Mouse (Mus musculus): Measurements from ENCODE around the gene Camta1. TPM values are rescaled to one million over a fixed set of nuclear protein-coding genes. Genes with fewer than 3 reads are reported as not detected.

Camta1 gene
- polyA plus RNA-seq (2012; rRNA removed): 23.6 and 27.1 TPM in 2 replicates

- WGBS: under 1% methylated on average over 85 of the region's 85 CpGs
- peak within 1 kb of the TSS; percentile 90 for H3K4me3 ChIP-seq (ENCODE audit: control insufficient read depth, insufficient read depth, low read length)
- H3K27ac ChIP-seq (ENCODE audit: control insufficient read depth, insufficient read depth, low read length): peak within 1 kb of the TSS; percentile 58
- TF ChIP-seq POLR2A (IDR thresholded peaks at IDR 0.05; ENCODE audit: control insufficient read depth, extremely low read depth, insufficient read depth, low read length, poor library complexity): peak; percentile 27
- TF ChIP-seq CTCF (IDR thresholded peaks at IDR 0.05; ENCODE audit: borderline replicate concordance, control insufficient read depth, extremely low read depth, insufficient read depth, low read length, poor library complexity): peak; percentile 40; the same call in 1 of the 2 replicates
- H3K36me3 ChIP-seq (ENCODE audit: control insufficient read depth, insufficient read depth, low read length): no peaks in the 10 kb centered on the region
- peaks cover 11% of the 10 kb centered on the region for H3K4me1 ChIP-seq (replicated peaks; ENCODE audit: control insufficient read depth, insufficient read depth, low read length)
- H3K27me3 ChIP-seq (ENCODE audit: control insufficient read depth, insufficient read depth, low read length): no peaks in the 10 kb centered on the region
- peak; percentile 100 for DNase-seq
These were observed at the start of gene Camta1 for GRCm38 (mm10) chr4:151861806-151862739. Gene Camta1, minus strand, starts transcription at chr4:151861876.

- 88% methylated on average over 8 of the region's 8 CpGs for WGBS
- H3K36me3 ChIP-seq (ENCODE audit: control insufficient read depth, insufficient read depth, low read length): no peaks in the 10 kb centered on the region
- H3K4me3 ChIP-seq (ENCODE audit: control insufficient read depth, insufficient read depth, low read length): no peak overlapping the region
- no peaks in the 10 kb centered on the region for H3K4me1 ChIP-seq (replicated peaks; ENCODE audit: control insufficient read depth, insufficient read depth, low read length)
- DNase-seq: no peak
- no peak for TF ChIP-seq CTCF (IDR thresholded peaks at IDR 0.05; ENCODE audit: borderline replicate concordance, control insufficient read depth, extremely low read depth, insufficient read depth, low read length, poor library complexity)
- no peak for TF ChIP-seq POLR2A (IDR thresholded peaks at IDR 0.05; ENCODE audit: control insufficient read depth, extremely low read depth, insufficient read depth, low read length, poor library complexity)
- no peaks in the 10 kb centered on the region for H3K27me3 ChIP-seq (ENCODE audit: control insufficient read depth, insufficient read depth, low read length)
- no peak overlapping the region for H3K27ac ChIP-seq (ENCODE audit: control insufficient read depth, insufficient read depth, low read length)
These were observed 47.1 kb upstream of the Camta1 start for GRCm38 (mm10) chr4:151908809-151909208.

GRCm38 (mm10) chr4:151907577-151908343 is 46.1 kb upstream of the Camta1 start:
- WGBS: 90% methylated on average over 26 of the region's 26 CpGs
- H3K4me1 ChIP-seq (replicated peaks; ENCODE audit: control insufficient read depth, insufficient read depth, low read length): no peaks in the 10 kb centered on the region
- H3K27me3 ChIP-seq (ENCODE audit: control insufficient read depth, insufficient read depth, low read length): no peaks in the 10 kb centered on the region
- TF ChIP-seq POLR2A (IDR thresholded peaks at IDR 0.05; ENCODE audit: control insufficient read depth, extremely low read depth, insufficient read depth, low read length, poor library complexity) (no peak), CTCF (IDR thresholded peaks at IDR 0.05; ENCODE audit: borderline replicate concordance, control insufficient read depth, extremely low read depth, insufficient read depth, low read length, poor library complexity) (no peak)
- H3K27ac ChIP-seq (ENCODE audit: control insufficient read depth, insufficient read depth, low read length): no peak overlapping the region
- H3K36me3 ChIP-seq (ENCODE audit: control insufficient read depth, insufficient read depth, low read length): no peaks in the 10 kb centered on the region
- DNase-seq: no peak
- H3K4me3 ChIP-seq (ENCODE audit: control insufficient read depth, insufficient read depth, low read length): no peak overlapping the region

GRCm38 (mm10) chr4:151905621-151906020 is 43.9 kb upstream of the Camta1 start:
- no peaks in the 10 kb centered on the region for H3K27me3 ChIP-seq (ENCODE audit: control insufficient read depth, insufficient read depth, low read length)
- 91% methylated on average over 4 of the region's 4 CpGs for WGBS
- DNase-seq: no peak
- H3K4me3 ChIP-seq (ENCODE audit: control insufficient read depth, insufficient read depth, low read length): no peak overlapping the region
- TF ChIP-seq POLR2A (IDR thresholded peaks at IDR 0.05; ENCODE audit: control insufficient read depth, extremely low read depth, insufficient read depth, low read length, poor library complexity) (no peak), CTCF (IDR thresholded peaks at IDR 0.05; ENCODE audit: borderline replicate concordance, control insufficient read depth, extremely low read depth, insufficient read depth, low read length, poor library complexity) (no peak)
- H3K27ac ChIP-seq (ENCODE audit: control insufficient read depth, insufficient read depth, low read length): no peak overlapping the region
- no peaks in the 10 kb centered on the region for H3K36me3 ChIP-seq (ENCODE audit: control insufficient read depth, insufficient read depth, low read length)
- H3K4me1 ChIP-seq (replicated peaks; ENCODE audit: control insufficient read depth, insufficient read depth, low read length): no peaks in the 10 kb centered on the region

- Histone ChIP-seq H3K27me3 (ENCODE audit: control insufficient read depth, insufficient read depth, low read length) (no peaks in the 10 kb centered on the region), H3K4me3 (ENCODE audit: control insufficient read depth, insufficient read depth, low read length) (no peak overlapping the region), H3K36me3 (ENCODE audit: control insufficient read depth, insufficient read depth, low read length) (no peaks in the 10 kb centered on the region), H3K27ac (ENCODE audit: control insufficient read depth, insufficient read depth, low read length) (no peak overlapping the region), H3K4me1 (replicated peaks; ENCODE audit: control insufficient read depth, insufficient read depth, low read length) (no peaks in the 10 kb centered on the region)
- DNase-seq: no peak
- WGBS: 80% methylated on average over 11 of the region's 11 CpGs
- TF ChIP-seq CTCF (IDR thresholded peaks at IDR 0.05; ENCODE audit: borderline replicate concordance, control insufficient read depth, extremely low read depth, insufficient read depth, low read length, poor library complexity): no peak
- no peak for TF ChIP-seq POLR2A (IDR thresholded peaks at IDR 0.05; ENCODE audit: control insufficient read depth, extremely low read depth, insufficient read depth, low read length, poor library complexity)
These were observed 42.4 kb upstream of the Camta1 start for GRCm38 (mm10) chr4:151904098-151904497.

- no peaks in the 10 kb centered on the region for H3K4me1 ChIP-seq (replicated peaks; ENCODE audit: control insufficient read depth, insufficient read depth, low read length)
- no peak overlapping the region for H3K27ac ChIP-seq (ENCODE audit: control insufficient read depth, insufficient read depth, low read length)
- no peaks in the 10 kb centered on the region for H3K36me3 ChIP-seq (ENCODE audit: control insufficient read depth, insufficient read depth, low read length)
- no peak for TF ChIP-seq POLR2A (IDR thresholded peaks at IDR 0.05; ENCODE audit: control insufficient read depth, extremely low read depth, insufficient read depth, low read length, poor library complexity)
- TF ChIP-seq CTCF (IDR thresholded peaks at IDR 0.05; ENCODE audit: borderline replicate concordance, control insufficient read depth, extremely low read depth, insufficient read depth, low read length, poor library complexity): no peak
- no peaks in the 10 kb centered on the region for H3K27me3 ChIP-seq (ENCODE audit: control insufficient read depth, insufficient read depth, low read length)
- WGBS: 30% methylated on average over 14 of the region's 14 CpGs
- no peak for DNase-seq
- no peak overlapping the region for H3K4me3 ChIP-seq (ENCODE audit: control insufficient read depth, insufficient read depth, low read length)
These were observed 41.1 kb upstream of the Camta1 start for GRCm38 (mm10) chr4:151902689-151903241.
